Mouse (Mus musculus): ENCODE results near the gene Gm572. TPM values are rescaled to one million over a fixed set of nuclear protein-coding genes. Genes with fewer than 3 reads are reported as not detected.

Gm572 gene
- polyA plus RNA-seq, 1 experiment from 2014 or later, result not detected

- Histone ChIP-seq H3K27me3 (ENCODE audit: control insufficient read depth, insufficient read depth, low read depth, low read length) (peaks cover 4% of the 10 kb centered on the region), H3K9me3 (replicated peaks; ENCODE audit: control insufficient read depth, low read length) (no peaks in the 10 kb centered on the region), H3K4me1 (ENCODE audit: control insufficient read depth, low read depth, low read length) (peaks cover 13% of the 10 kb centered on the region), H3K4me3 (ENCODE audit: low read depth, low read length) (no peak overlapping the region), H3K36me3 (ENCODE audit: control insufficient read depth, insufficient read depth) (no peaks in the 10 kb centered on the region), H3K9ac (ENCODE audit: low read depth, low read length) (no peak overlapping the region), H3K27ac (ENCODE audit: low read length) (no peak overlapping the region), H3K4me2 (ENCODE audit: low read depth, low read length) (no peak overlapping the region)
- WGBS (ENCODE audit: insufficient replicate concordance), result 75% methylated on average over 4 of the region's 4 CpGs
- no peak for ATAC-seq (ENCODE audit: low read depth)
Observed at GRCm38 (mm10) chr4:148682961-148683360, 39.8 kb downstream of the Gm572 start.

GRCm38 (mm10) chr4:148683539-148683938 lies 40.4 kb downstream of the Gm572 start:
- H3K36me3 ChIP-seq (ENCODE audit: control insufficient read depth, insufficient read depth), result no peaks in the 10 kb centered on the region
- no peak overlapping the region for H3K4me2 ChIP-seq (ENCODE audit: low read depth, low read length)
- no peak overlapping the region for H3K27ac ChIP-seq (ENCODE audit: low read length)
- no peak overlapping the region for H3K4me3 ChIP-seq (ENCODE audit: low read depth, low read length)
- H3K9me3 ChIP-seq (replicated peaks; ENCODE audit: control insufficient read depth, low read length), result no peaks in the 10 kb centered on the region
- H3K4me1 ChIP-seq (ENCODE audit: control insufficient read depth, low read depth, low read length), result peaks cover 13% of the 10 kb centered on the region
- H3K27me3 ChIP-seq (ENCODE audit: control insufficient read depth, insufficient read depth, low read depth, low read length), result peaks cover 4% of the 10 kb centered on the region
- no peak overlapping the region for H3K9ac ChIP-seq (ENCODE audit: low read depth, low read length)
- no peak for ATAC-seq (ENCODE audit: low read depth)
- 40% methylated on average over 13 of the region's 13 CpGs for WGBS (ENCODE audit: insufficient replicate concordance)

GRCm38 (mm10) chr4:148686491-148686941 lies 43.4 kb downstream of the Gm572 start:
- peaks cover 4% of the 10 kb centered on the region for H3K27me3 ChIP-seq (ENCODE audit: control insufficient read depth, insufficient read depth, low read depth, low read length)
- no peak overlapping the region for H3K27ac ChIP-seq (ENCODE audit: low read length)
- no peaks in the 10 kb centered on the region for H3K4me1 ChIP-seq (ENCODE audit: control insufficient read depth, low read depth, low read length)
- no peak overlapping the region for H3K9ac ChIP-seq (ENCODE audit: low read depth, low read length)
- no peaks in the 10 kb centered on the region for H3K36me3 ChIP-seq (ENCODE audit: control insufficient read depth, insufficient read depth)
- no peaks in the 10 kb centered on the region for H3K9me3 ChIP-seq (replicated peaks; ENCODE audit: control insufficient read depth, low read length)
- H3K4me2 ChIP-seq (ENCODE audit: low read depth, low read length), result no peak overlapping the region
- 39% methylated on average over 14 of the region's 14 CpGs for WGBS (ENCODE audit: insufficient replicate concordance)
- H3K4me3 ChIP-seq (ENCODE audit: low read depth, low read length), result no peak overlapping the region
- no peak for ATAC-seq (ENCODE audit: low read depth)

GRCm38 (mm10) chr4:148688091-148688490 lies 45.0 kb downstream of the Gm572 start:
- H3K9me3 ChIP-seq (replicated peaks; ENCODE audit: control insufficient read depth, low read length), result no peaks in the 10 kb centered on the region
- H3K4me3 ChIP-seq (ENCODE audit: low read depth, low read length), result no peak overlapping the region
- no peak overlapping the region for H3K4me2 ChIP-seq (ENCODE audit: low read depth, low read length)
- H3K9ac ChIP-seq (ENCODE audit: low read depth, low read length), result no peak overlapping the region
- no peak for ATAC-seq (ENCODE audit: low read depth)
- no peaks in the 10 kb centered on the region for H3K4me1 ChIP-seq (ENCODE audit: control insufficient read depth, low read depth, low read length)
- no peak overlapping the region for H3K27ac ChIP-seq (ENCODE audit: low read length)
- H3K36me3 ChIP-seq (ENCODE audit: control insufficient read depth, insufficient read depth), result no peaks in the 10 kb centered on the region
- peaks cover 4% of the 10 kb centered on the region for H3K27me3 ChIP-seq (ENCODE audit: control insufficient read depth, insufficient read depth, low read depth, low read length)
- WGBS (ENCODE audit: insufficient replicate concordance), result 45% methylated on average over 2 of the region's 2 CpGs

GRCm38 (mm10) chr4:148691185-148691584 lies 48.1 kb downstream of the Gm572 start:
- WGBS (ENCODE audit: insufficient replicate concordance), result 50% methylated on average over 4 of the region's 4 CpGs
- no peaks in the 10 kb centered on the region for H3K36me3 ChIP-seq (ENCODE audit: control insufficient read depth, insufficient read depth)
- H3K4me2 ChIP-seq (ENCODE audit: low read depth, low read length), result no peak overlapping the region
- H3K27me3 ChIP-seq (ENCODE audit: control insufficient read depth, insufficient read depth, low read depth, low read length), result no peaks in the 10 kb centered on the region; the same call in 1 of the 2 replicates
- ATAC-seq (ENCODE audit: low read depth), result no peak
- no peak overlapping the region for H3K4me3 ChIP-seq (ENCODE audit: low read depth, low read length)
- no peak overlapping the region for H3K9ac ChIP-seq (ENCODE audit: low read depth, low read length)
- H3K27ac ChIP-seq (ENCODE audit: low read length), result no peak overlapping the region
- no peaks in the 10 kb centered on the region for H3K4me1 ChIP-seq (ENCODE audit: control insufficient read depth, low read depth, low read length)
- H3K9me3 ChIP-seq (replicated peaks; ENCODE audit: control insufficient read depth, low read length), result no peaks in the 10 kb centered on the region

- Histone ChIP-seq H3K36me3 (ENCODE audit: control insufficient read depth, insufficient read depth) (no peaks in the 10 kb centered on the region), H3K4me1 (ENCODE audit: control insufficient read depth, low read depth, low read length) (no peaks in the 10 kb centered on the region), H3K9ac (ENCODE audit: low read depth, low read length) (no peak overlapping the region), H3K27ac (ENCODE audit: low read length) (no peak overlapping the region), H3K4me3 (ENCODE audit: low read depth, low read length) (no peak overlapping the region), H3K4me2 (ENCODE audit: low read depth, low read length) (no peak overlapping the region), H3K9me3 (replicated peaks; ENCODE audit: control insufficient read depth, low read length) (no peaks in the 10 kb centered on the region), H3K27me3 (ENCODE audit: control insufficient read depth, insufficient read depth, low read depth, low read length) (no peaks in the 10 kb centered on the region)
- no peak for ATAC-seq (ENCODE audit: low read depth)
- 27% methylated on average over 7 of the region's 7 CpGs for WGBS (ENCODE audit: insufficient replicate concordance)
Observed at GRCm38 (mm10) chr4:148693417-148693959, 50.4 kb downstream of the Gm572 start.

- H3K36me3 ChIP-seq (ENCODE audit: control insufficient read depth, insufficient read depth), result no peaks in the 10 kb centered on the region
- H3K9me3 ChIP-seq (replicated peaks; ENCODE audit: control insufficient read depth, low read length), result no peaks in the 10 kb centered on the region
- H3K4me1 ChIP-seq (ENCODE audit: control insufficient read depth, low read depth, low read length), result no peaks in the 10 kb centered on the region
- ATAC-seq (ENCODE audit: low read depth), result no peak; the same call in 1 of the 2 replicates
- no peak overlapping the region for H3K4me3 ChIP-seq (ENCODE audit: low read depth, low read length)
- H3K27me3 ChIP-seq (ENCODE audit: control insufficient read depth, insufficient read depth, low read depth, low read length), result no peaks in the 10 kb centered on the region
- H3K9ac ChIP-seq (ENCODE audit: low read depth, low read length), result no peak overlapping the region
- 29% methylated on average over 3 of the region's 3 CpGs for WGBS (ENCODE audit: insufficient replicate concordance)
- H3K27ac ChIP-seq (ENCODE audit: low read length), result no peak overlapping the region
- H3K4me2 ChIP-seq (ENCODE audit: low read depth, low read length), result no peak overlapping the region
Observed at GRCm38 (mm10) chr4:148704756-148705155, 61.6 kb downstream of the Gm572 start.

GRCm38 (mm10) chr4:148708836-148709235 lies 65.7 kb downstream of the Gm572 start:
- Histone ChIP-seq H3K27ac (ENCODE audit: low read length) (no peak overlapping the region), H3K4me1 (ENCODE audit: control insufficient read depth, low read depth, low read length) (no peaks in the 10 kb centered on the region; the same call in 1 of the 2 replicates), H3K4me2 (ENCODE audit: low read depth, low read length) (no peak overlapping the region), H3K9me3 (replicated peaks; ENCODE audit: control insufficient read depth, low read length) (no peaks in the 10 kb centered on the region), H3K27me3 (ENCODE audit: control insufficient read depth, insufficient read depth, low read depth, low read length) (no peaks in the 10 kb centered on the region), H3K4me3 (ENCODE audit: low read depth, low read length) (no peak overlapping the region), H3K36me3 (ENCODE audit: control insufficient read depth, insufficient read depth) (no peaks in the 10 kb centered on the region), H3K9ac (ENCODE audit: low read depth, low read length) (no peak overlapping the region)
- ATAC-seq (ENCODE audit: low read depth), result no peak
- WGBS (ENCODE audit: insufficient replicate concordance), result 57% methylated on average over 11 of the region's 11 CpGs

GRCm38 (mm10) chr4:148710446-148710845 lies 67.3 kb downstream of the Gm572 start:
- 36% methylated on average over 2 of the region's 2 CpGs for WGBS (ENCODE audit: insufficient replicate concordance)
- Histone ChIP-seq H3K4me1 (ENCODE audit: control insufficient read depth, low read depth, low read length) (no peaks in the 10 kb centered on the region; the same call in 1 of the 2 replicates), H3K9me3 (replicated peaks; ENCODE audit: control insufficient read depth, low read length) (no peaks in the 10 kb centered on the region), H3K36me3 (ENCODE audit: control insufficient read depth, insufficient read depth) (no peaks in the 10 kb centered on the region), H3K27me3 (ENCODE audit: control insufficient read depth, insufficient read depth, low read depth, low read length) (no peaks in the 10 kb centered on the region), H3K9ac (ENCODE audit: low read depth, low read length) (no peak overlapping the region), H3K4me2 (ENCODE audit: low read depth, low read length) (no peak overlapping the region), H3K4me3 (ENCODE audit: low read depth, low read length) (no peak overlapping the region), H3K27ac (ENCODE audit: low read length) (no peak overlapping the region)
- no peak for ATAC-seq (ENCODE audit: low read depth)
